Mouse (Mus musculus): Measurements from ENCODE around the gene Ltb.

Gene Ltb

DNA sequence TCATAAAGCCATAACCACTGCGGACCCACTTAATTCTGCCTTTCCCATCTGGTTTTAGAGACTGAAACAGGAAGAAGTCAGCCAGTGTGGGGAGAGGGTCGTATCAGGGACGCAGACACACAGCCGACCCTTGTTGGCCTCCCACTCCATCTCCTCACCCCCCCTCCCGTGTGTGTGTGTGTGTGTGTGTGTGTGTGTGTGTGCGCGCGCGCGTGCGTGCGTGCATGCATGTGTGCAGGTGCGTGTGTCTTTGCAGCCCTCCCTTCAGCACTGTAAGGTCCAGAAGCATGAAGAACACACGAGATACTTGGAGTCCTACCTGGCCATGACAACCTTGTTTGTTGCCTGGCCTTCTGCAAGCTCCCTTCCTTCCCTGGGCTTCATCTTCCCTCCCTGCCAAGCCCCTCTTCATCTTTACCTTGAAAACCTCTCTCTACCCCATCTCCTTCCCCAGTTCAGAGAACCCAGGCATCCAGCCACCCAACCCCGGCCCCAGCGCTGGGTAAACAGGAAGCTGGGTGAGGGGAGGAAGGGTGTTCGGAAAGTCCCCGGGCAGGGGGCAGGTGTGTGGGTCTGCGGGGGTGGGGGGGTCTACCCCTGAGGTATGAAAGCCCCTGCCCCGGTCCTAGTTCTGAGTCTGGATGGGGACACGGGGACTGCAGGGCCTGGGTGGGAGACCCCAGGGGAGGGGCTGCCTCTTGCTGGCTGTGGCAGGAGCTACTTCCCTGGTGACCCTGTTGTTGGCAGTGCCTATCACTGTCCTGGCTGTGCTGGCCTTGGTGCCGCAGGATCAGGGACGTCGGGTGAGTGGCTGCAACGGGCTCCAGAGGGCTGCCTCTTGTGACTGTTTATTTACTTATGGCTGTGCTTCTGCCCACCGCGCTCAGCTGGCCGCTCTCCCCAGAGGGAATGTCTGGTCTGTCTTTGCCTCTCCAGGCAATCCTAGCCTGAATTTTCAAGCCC is at the start of gene Ltb:
Ltb (plus strand) TSS at position 559 of the 963 bp plus-strand sequence.
- in situ Hi-C loops (cut with MboI, MseI) = loop anchor here (10.0 kb wide), 1 partner anchor 999 kb away; the partner anchor contains the start of gene Psmb8

DNA sequence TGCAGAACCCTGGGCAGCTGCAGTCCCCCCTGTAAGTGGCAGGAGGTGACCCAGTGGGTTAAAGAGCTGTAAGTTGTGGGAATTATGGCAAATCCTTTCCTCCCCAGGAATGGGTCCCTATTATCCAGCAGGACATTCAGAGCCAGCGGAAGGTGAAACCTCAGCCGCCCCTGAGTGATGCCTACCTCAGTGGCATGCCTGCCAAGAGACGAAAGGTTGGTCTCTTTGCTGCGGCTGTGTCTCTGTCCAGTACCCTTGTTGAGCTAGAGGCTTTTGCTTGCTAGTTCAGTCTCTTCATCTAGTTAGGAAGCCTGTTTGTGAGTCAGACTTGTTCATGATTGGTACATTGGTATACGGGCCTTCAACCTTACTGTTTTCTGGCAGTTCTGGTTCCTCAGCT is 48.1 kb upstream of the Ltb start:
- in situ Hi-C loops (cut with MboI, MseI) = no loop called here

DNA sequence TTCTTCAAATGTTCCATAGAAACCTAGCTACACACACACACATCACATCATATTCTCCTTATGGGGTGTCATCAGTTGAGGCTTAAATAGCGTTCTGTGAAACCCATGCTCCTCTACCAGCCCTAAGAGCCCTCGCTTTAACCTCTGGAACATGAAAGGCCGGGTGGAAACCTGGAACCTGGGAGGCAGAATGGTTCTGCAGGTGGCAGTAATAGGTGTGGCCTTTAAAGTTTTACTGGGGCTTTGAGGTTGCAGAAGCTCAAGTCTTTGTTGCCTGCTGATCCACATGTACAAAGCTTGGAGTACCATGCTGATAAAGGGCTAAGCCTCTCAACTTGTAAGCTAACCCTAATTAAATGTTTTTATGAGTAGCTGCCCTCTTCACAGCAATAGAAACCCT is 46.9 kb upstream of the Ltb start:
- in situ Hi-C loops (cut with MboI, MseI) = no loop called here

DNA sequence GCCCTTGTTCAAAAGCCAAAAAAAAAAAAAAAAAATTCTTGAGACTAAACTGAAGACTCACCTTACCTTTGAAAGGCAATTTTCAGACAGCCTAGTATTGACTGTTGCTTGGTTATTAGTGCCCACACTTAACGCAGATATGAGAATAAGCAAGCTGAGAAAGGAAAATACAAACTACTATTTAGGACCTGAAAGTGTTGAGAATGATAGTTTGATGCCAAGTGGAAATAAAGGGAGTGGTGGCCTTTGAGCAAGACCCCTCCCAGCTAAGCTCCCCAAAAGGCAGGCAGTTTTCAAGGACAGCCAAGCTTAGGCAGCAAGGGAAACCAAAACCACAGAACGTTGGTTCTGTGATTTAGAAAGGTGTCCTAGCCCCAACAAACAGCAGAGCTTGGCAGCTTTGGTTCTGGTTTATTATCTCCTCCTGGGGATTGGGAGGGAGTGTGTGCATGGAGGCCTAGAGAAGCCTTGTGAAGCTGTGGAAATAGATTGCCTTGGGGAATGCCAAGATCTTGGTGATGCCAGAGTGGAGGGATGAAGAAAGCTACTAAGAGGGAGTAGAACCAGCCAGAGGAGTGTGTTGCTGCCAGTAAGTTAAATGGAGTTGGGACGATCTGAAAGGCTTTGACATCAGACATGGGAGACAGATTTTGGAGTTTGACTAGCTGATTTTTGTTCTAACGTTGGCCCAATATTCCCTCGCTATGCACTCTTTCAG is 46.2 kb upstream of the Ltb start:
- in situ Hi-C loops (cut with MboI, MseI) = no loop called here

DNA sequence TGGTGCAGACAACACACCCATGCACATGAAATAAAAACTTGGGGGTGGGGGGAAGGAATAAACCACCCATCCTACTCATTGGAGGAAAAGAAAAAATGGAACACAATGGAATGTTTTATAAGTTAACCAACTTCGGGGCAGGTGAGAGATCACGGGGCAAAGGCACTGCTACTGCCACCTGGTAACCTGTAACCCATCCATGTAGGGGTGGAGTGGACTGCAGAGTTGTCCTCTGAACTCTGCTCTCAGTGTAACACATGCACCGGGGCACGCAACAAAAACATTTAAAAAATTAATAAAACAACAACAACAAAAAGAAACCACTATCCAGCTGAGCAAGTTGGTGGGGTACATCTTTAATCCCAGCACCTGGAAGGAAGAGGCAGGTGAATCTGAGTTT is 42.1 kb upstream of the Ltb start:
- in situ Hi-C loops (cut with MboI, MseI) = no loop called here

DNA sequence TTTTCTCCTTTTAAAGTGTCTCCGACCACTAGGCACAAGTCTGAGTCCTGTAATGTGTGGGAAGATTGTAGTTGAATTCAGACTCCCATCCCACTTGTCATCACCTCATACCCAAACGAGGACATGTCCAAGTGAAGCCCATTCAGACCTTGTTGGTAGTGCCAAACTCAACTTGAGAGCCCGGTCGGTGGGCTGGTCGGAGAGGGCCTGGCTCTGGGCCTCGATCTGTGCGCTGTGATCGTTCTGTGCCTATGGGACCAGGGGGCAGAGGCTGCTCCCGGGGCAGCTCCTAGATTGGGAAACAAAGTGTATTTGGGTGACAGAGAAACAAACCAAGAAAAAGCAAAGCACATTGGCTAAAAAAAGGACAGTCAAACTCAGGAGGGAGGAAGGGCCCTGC is 41.2 kb upstream of the Ltb start:
- in situ Hi-C loops (cut with MboI, MseI) = no loop called here

DNA sequence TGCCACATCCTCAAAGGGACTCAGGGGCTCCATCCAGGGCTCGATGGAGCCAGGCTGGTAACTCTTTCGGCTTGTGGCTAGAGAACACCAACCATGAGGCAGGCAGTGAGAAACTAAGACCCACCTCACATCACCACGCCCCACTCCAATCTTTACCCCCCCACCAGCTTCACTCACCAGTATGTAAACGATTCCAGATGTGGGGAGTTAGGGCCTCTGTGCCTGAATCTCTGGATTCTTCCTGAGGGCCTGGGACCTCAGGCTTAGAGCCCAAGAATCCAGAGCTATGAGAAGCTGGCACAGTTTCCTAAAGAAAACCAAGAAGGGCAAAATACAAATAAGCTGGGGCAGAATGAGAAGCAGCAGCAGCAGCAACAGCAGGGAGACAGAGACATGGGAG is 40.3 kb upstream of the Ltb start:
- in situ Hi-C loops (cut with MboI, MseI) = no loop called here

DNA sequence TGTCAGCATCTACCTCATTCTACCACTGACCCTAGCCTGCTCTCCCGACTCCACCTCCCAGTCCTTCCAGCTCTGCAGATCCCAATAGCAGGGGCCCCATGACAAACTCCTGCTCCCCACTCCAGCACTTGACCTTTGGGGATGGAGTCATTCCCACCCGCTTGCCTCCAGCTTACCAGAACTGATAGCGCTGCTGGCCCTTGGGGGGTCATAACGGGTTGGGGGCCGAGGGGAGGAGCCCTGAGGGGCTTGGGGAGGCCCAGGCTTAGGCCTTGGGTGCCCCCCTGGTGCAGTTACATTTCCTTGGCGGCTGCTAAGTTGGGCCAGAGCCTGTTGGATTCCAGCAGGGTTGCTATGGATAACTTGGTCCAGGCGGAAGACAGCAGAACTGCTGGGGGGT is 39.6 kb upstream of the Ltb start:
- in situ Hi-C loops (cut with MboI, MseI) = no loop called here

DNA sequence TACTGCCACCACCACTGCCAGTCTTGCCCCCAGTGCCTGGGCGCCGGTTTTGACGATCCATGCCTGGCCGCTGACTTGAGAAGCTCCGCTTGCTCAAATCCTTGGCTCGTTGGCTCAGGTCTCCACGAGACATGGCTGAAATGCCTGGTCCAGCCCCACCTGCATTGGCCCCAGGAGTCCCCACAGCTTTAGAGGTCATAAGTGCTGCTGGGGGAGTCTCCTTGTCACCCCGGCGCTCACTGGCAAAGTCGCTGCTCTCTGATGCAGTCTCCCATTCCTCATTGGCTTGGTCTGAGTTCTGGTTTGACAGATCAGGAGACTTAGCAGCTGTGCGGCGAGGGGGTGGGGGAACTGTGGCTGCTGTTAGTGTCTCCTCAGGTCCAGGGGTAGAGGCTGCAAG is 38.8 kb upstream of the Ltb start:
- in situ Hi-C loops (cut with MboI, MseI) = no loop called here

DNA sequence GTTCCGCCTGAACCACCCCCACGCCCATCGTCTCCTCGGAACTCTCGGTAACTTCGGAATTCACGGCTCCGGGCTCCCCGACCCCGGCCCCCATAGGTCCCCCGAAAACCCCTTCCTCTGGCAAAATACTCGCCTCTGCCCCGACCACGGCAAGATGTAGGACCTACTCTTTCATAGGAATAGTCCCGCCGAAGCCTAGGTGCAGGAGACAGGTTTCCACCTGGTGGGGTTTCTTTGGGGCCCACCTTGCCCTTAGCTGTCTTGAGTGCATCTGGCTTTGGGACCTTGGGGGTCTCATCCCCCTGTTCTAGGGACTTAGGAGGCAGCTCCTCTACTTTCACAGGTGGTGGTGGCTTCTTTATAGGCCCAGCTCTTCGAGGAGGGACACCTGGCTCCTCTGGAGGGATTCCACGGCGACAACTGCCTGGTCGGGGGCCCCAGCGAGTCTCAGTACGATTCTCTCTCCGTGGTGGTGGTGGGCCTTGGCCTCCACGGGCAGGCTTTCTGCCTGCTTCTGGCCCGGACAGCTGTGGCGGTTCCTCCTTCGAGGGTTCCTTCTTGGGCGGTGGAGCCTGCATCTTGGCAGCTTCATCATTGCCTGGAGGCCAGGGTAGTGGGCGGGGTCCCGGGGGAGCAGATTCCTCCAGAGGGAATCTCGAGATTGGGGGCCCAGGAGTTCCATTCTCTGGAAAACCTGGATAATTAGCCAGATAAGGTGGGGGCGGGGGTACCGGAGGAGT is 37.6 kb upstream of the Ltb start:
- in situ Hi-C loops (cut with MboI, MseI) = no loop called here

DNA sequence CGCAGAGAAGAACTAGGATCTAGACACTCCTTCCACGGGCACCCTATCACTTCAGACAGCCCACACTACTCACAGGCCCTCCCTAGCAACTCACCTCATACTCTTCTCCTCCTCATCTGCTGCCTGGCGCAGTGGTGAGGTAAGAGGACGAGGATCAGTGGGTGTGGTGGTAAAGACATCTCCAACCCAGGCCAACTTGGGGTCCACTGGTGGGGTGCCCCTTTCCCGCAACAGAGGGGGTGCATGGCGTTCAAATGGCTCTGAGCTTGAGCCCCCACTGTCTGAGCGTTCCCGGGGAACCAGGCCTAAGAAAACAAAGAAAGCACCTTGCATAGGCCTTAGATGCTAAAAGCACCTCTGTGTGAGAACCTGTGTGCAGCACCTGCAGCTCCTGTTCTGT is 37.0 kb upstream of the Ltb start:
- in situ Hi-C loops (cut with MboI, MseI) = no loop called here

DNA sequence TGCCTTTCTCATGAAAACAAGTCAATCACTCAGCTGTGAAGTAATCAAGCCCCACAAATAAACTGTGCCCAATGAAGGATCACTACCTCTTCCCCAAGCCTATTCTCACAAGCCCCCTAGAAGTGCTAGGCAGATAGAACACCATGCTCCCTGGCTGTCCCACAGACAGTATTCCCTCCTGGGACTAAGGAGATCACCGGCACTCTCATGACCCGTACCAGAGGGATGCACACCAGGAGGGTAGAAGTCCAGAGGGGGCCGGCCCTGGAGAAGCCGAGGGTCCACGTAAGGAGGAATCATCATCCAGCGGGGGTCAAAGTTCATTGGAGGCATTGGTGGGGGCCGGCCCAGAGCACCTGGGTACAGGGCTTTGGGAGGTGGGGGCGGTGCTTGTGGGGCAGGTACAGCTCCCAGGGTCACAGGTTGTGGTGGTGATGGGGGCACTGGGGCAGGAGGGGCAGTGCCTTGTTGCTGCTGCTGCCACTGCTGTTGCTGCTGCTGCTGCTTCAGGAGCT is 36.5 kb upstream of the Ltb start:
- in situ Hi-C loops (cut with MboI, MseI) = no loop called here

DNA sequence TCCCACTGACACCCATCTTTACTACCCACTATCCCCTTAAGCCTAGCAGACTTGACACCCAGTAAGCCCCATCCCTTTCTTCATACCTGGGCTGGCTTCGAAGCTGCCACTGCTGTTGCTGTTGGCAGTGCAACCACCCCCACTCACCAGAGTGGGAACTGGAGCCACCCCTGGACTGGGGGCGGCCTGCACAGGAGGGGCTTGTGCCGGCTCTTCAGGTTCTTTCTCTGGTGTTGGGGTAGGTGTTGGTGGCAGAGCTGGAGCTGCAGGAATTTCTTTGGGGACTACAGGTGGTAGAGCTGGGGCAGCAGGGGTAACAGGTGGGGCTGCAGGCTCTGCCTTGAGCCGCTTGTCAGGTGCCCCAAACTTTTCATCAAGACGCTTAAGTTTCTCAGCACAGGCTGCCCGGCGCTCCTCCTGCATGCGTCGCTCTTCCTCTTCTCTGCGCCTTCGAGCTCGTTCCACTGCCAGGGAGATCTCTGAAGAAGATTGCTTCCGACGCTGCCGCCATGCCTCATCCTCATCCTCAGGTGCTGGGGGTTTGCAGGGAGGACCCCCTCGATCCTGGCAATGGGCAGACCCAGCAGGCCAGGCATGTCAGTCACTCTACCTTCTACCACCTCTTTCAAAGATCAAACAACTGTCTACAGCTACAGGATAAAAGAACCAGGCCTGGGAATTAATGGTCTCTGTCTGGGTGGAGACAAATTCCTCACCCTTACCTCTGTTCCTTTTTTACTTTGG is 35.2 kb upstream of the Ltb start:
- in situ Hi-C loops (cut with MboI, MseI) = no loop called here

DNA sequence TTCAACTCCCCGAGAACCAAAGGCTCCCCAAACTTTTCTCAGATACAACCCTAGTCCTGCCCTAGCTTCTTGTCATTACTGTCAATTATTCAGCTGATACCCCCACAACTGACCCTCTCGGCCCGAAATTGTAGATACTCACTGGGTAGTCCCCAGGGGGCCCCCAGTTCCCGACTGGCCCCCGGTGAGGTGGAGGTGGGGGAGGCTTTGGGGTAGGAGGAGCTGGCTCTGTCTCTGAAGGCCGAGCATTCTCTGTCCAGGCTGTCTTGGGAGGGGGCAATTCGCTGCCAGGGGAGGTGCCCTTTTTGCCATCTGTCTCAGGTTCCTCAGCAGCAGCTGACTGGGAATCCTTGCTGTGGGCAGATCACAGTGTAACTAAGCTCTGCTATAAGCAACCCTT is 34.6 kb upstream of the Ltb start:
- in situ Hi-C loops (cut with MboI, MseI) = no loop called here

DNA sequence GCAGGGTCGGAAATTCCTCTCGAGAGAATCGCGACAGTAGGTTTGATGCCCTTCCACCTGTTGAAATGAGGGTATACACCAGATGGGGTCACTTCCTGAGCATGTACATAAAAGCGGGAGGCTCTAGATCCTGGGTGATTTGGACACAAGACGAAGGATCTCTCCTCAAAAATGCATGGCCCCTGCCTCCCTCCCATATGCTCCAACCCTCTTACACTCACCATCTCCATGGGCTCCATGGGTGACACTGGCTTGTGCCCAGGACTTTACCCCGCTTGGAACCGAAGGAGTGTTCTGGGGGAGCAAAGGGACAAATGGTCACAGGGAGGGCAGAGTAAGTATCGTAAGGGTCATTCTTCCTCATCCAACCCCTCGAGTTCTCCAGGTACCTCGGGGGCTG is 32.8 kb upstream of the Ltb start:
- in situ Hi-C loops (cut with MboI, MseI) = no loop called here

DNA sequence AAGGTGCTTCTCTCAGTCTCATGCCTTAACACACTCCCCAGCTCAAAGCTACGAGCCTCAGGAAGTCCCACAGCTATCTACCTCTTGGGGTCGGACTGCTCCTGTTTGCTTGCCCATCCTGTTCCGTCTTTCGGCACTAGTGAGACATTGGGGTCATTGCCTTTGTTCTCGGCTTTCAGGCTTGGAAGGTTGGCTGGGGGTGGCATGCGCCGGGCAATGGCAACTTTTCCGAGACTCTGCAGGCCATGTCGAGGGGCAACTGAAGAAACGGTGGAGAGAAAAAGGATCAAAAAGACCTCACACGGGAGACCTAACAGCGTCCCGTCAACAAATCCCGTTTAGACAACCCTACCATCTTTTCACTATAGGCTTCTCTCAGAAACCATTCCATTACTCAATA is 32.1 kb upstream of the Ltb start:
- in situ Hi-C loops (cut with MboI, MseI) = no loop called here

DNA sequence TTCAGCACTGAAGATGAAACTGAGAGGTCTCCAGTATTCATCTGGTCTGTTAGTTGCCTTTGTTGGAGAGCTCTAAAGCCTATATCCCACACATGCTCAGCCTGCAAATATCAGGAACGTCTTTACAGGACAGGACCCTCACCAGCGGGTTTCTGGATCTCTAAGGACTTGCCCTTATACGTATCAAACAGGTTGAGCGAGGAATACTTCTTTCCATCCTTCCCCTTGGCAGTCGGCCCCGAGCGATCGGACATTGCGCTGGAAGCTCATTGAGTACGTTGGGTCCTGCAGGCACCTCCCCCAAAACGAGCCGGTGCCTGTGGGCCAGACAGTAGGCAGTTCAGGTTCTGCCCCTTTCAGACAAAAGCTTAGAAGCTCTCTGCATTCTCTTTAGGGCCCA is 31.5 kb upstream of the Ltb start:
- in situ Hi-C loops (cut with MboI, MseI) = no loop called here

DNA sequence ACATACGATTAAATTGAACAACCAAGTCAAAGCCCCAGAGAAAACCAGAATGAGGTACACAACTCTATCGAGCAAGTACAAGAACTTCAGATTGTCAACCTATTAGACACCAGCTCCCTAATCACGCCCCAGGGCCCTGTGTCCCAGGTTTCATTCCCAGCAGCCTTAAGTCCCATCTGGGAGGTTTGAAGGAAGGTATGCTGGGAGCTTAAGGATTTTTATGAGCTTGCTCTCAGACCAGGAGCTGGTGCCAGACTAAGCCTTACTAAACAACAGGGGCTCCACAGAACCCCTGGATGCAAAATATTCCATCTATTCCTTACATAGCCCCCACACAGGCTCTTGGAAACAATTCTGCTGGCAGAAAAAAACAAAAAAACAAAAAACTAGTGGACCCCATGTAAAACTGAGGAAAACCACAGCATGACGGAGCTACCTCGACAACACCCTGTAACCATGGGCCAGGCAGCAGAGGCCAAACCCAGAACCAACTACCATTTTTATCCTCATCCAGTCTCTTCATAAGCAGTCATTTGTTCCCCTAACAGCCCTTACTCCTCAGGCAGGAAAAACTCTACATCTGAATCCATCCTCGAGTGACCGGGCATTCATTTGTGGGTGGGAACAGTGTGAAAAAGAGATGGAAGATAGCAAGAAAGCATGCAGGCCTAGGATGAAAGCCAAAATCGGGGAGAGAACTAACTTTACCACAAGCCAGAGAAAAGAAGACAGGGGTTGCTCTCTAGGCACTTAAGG is 30.7 kb upstream of the Ltb start:
- in situ Hi-C loops (cut with MboI, MseI) = no loop called here

DNA sequence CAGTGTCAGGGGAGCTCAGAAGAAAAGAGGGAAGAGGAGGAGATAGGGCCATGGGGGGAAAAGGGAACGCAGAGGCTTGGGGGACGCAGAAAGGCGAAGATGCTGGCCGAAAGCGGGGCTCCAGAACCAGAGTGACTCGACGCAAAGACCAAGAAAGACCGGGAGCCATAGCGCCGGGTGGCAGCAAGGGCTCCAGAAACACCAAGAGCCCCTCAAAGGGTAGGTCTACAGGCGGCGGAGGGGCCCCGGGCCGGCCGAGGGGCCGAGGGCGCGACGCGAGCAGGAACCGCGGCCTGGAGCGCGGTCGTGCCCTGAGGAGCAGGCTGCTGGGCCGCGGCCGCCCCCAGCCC is 30.0 kb upstream of the Ltb start:
- in situ Hi-C loops (cut with MboI, MseI) = no loop called here

DNA sequence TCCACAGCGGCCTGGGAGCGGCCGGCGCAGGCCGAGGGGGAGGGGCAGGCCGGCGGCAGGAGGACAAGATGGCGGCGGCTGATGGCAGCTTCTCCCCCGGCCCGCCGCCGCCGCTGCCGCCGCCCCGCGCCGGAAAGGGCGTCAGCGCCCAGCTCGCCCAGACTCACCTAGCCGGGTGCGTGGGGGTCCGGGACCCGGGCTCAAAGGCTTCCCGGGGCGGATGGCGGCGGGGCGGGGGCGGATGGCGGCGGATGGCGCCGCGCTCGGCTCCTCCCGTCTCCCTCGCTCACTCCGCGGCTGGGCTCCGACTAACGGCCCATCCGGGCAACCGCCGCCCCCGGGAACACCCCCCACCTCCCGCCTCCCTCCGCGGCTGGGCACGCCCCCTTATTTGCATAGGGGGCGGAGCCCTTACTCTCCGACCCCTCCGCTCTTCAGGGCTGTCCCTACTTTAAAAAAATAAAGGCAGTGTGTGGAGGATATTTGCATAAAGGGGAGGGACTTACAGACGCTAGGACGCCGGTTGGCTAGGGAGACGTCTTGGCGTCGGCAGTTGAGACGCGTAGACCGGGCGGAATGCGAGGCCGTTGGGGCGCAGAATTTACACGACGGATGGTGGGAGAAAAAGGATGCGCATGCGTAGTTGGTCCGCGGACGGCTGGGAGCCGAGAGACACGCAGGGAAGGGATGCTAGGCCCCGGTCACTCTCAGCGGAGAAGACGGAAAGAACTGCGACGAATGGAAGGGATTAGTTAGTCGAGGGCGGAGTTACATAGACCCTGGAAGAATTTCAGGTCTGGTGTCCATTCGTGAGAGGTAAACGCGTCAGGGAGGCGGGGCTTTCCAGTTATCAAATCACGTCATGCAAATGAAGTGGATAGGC is 29.4 kb upstream of the Ltb start, which contains the start of gene Prrc2a:
Prrc2a (minus strand) TSS at position 330 of the 883 bp plus-strand sequence.
- in situ Hi-C loops (cut with MboI, MseI) = loop anchor here (5.0 kb wide), 1 partner anchor 67 kb away; the partner anchor contains the start of gene Atp6v1g2

All from regulatory T cell (primary cell).